Mouse (Mus musculus): ENCODE measurements at regions not wholly inside any gene's neighbourhood (a gene's known extent, or its start where the extent isn't known, plus 50 kb on each side); places are given as distances from the start of the nearest gene placed in this dataset.

- TF ChIP-seq CTCF (IDR thresholded peaks at IDR 0.05; ENCODE audit: low read depth) (no peak), EP300 (optimal IDR thresholded peaks at IDR 0.05) (no peak)
Measured at GRCm38 (mm10) chr12:66027535-66027934, 256.7 kb downstream of the Rpl10l start.
